Mouse (Mus musculus) forebrain, embryonic 14.5 days (tissue): ENCODE measurements around the gene Mettl26. TPM values are rescaled to one million over a fixed set of nuclear protein-coding genes. Genes with fewer than 3 reads are reported as not detected.

ENCODE experiments used
- ATAC-seq: fragments of 200-750 bp; cut with Nextera tagmentation; 2 replicates; pipeline ENCODE4 v1.8.0; 2017; ENCODE audit warnings: mild to moderate bottlenecking, moderate library complexity
- DNase-seq: peaks from one replicate; pipeline ENCODE4 v3.0.0-alpha.2; 2015; ENCODE audit warnings: low spot score
- H3K27ac ChIP-seq: fragments of 300-500 bp; sonication (generic); 2 replicates; pipeline ENCODE4 v1.5.1; 2014; ENCODE audit warnings: low read depth, mild to moderate bottlenecking, control low read depth, low read length, moderate library complexity
- H3K27me3 ChIP-seq: fragments of 300-500 bp; sonication (generic); replicated peaks from 2 replicates; pipeline ENCODE4 v1.6.1; 2014; ENCODE audit warnings: low read length, control low read depth, mixed read lengths; ENCODE audit not compliant: control insufficient read depth, insufficient read depth
- H3K36me3 ChIP-seq: fragments of 300-500 bp; sonication (generic); 2 replicates; pipeline ENCODE4 v1.6.1; 2014; ENCODE audit warnings: low read length, control low read depth; ENCODE audit not compliant: control insufficient read depth, insufficient read depth
- H3K4me1 ChIP-seq: fragments of 300-500 bp; sonication (generic); 2 replicates; pipeline ENCODE4 v1.6.1; 2014; ENCODE audit warnings: antibody characterized with exemption, low read length, control low read depth; ENCODE audit not compliant: control insufficient read depth, insufficient read depth
- H3K4me2 ChIP-seq: fragments of 300-500 bp; sonication (generic); 2 replicates; pipeline ENCODE4 v1.6.1; 2014; ENCODE audit warnings: mild to moderate bottlenecking, control low read depth, low read length
- H3K4me3 ChIP-seq: fragments of 300-500 bp; sonication (generic); 2 replicates; pipeline ENCODE4 v1.5.1; 2014; ENCODE audit warnings: low read depth, low read length, control low read depth
- H3K9ac ChIP-seq: fragments of 300-500 bp; sonication (generic); 2 replicates; pipeline ENCODE4 v1.6.1; 2014; ENCODE audit warnings: mild to moderate bottlenecking, low read length, control low read depth, moderate library complexity
- H3K9me3 ChIP-seq: fragments of 300-500 bp; sonication (generic); replicated peaks from 2 replicates; pipeline ENCODE4 v1.6.1; 2016; ENCODE audit warnings: low read length, control low read depth, mixed read lengths; ENCODE audit not compliant: control insufficient read depth
- WGBS: fragments of 180-500 bp; shearing (Covaris S2); extraction: QIAGEN DNeasy Blood & Tissue Kit; methylation state at CpG from one replicate; pipeline ENCODE4 v1.1.7; 2014; 5-methylcytosine and 5-hydroxymethylcytosine counted together
- polyA plus RNA-seq: library from polyadenylated mRNA; unstranded; fragments of >200 nt; fragmentation: Nextera tagmentation; extraction: Ambion mirVana; gene quantifications from 2 replicates; pipeline ENCODE4 v1.2.1, GENCODE M21; 2014

Mettl26 gene
- polyA plus RNA-seq, 1 experiment from 2014 or later = 66.0 TPM

GRCm38 (mm10) chr17:25883824-25884223, 8.9 kb downstream of the Mettl26 start:
- 85% methylated on average over 3 of the region's 3 CpGs for WGBS
- H3K4me3 ChIP-seq = no peak overlapping the region
- no peak overlapping the region for H3K27ac ChIP-seq
- no peaks in the 10 kb centered on the region for H3K9me3 ChIP-seq
- no peaks in the 10 kb centered on the region for H3K4me1 ChIP-seq
- H3K36me3 ChIP-seq = peaks cover 44% of the 10 kb centered on the region
- H3K27me3 ChIP-seq = no peaks in the 10 kb centered on the region
- DNase-seq = no peak
- ATAC-seq = no peak
- H3K9ac ChIP-seq = no peak overlapping the region
- H3K4me2 ChIP-seq = no peak overlapping the region

GRCm38 (mm10) chr17:25885636-25886035, 10.8 kb downstream of the Mettl26 start:
- Histone ChIP-seq H3K27ac (no peak overlapping the region), H3K27me3 (no peaks in the 10 kb centered on the region), H3K9ac (no peak overlapping the region), H3K36me3 (peaks cover 51% of the 10 kb centered on the region), H3K4me3 (no peak overlapping the region), H3K4me1 (no peaks in the 10 kb centered on the region), H3K9me3 (no peaks in the 10 kb centered on the region), H3K4me2 (no peak overlapping the region)
- DNase-seq (no peak), ATAC-seq (no peak)
- WGBS = 67% methylated on average over 4 of the region's 4 CpGs

- no peak for ATAC-seq
- Histone ChIP-seq H3K9ac (no peak overlapping the region), H3K36me3 (peaks cover 54% of the 10 kb centered on the region), H3K27me3 (no peaks in the 10 kb centered on the region), H3K4me3 (no peak overlapping the region), H3K4me2 (no peak overlapping the region), H3K9me3 (no peaks in the 10 kb centered on the region), H3K4me1 (no peaks in the 10 kb centered on the region), H3K27ac (no peak overlapping the region)
- DNase-seq = no peak
These were observed 11.9 kb downstream of the Mettl26 start for GRCm38 (mm10) chr17:25886806-25887205.

DNA sequence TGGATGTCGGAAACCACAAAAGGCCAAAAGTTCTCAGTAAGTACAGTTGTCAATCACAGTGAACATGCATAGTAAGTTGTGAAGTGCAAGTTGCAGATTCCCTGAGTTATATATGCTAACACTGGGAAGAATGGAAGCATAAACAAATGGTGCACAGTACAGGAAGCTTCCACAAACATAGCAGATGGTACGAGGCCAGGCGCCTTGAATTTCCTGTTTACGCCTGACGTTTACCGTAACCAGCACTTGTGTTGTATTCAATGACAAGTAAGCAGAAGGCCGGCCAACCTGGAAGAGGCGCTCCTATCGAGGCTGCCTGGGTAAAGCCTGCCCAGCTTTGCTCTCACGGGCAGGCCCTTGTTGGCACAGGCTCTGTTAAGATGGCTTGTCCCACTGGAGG, 12.6 kb downstream of the Mettl26 start:
- Histone ChIP-seq H3K27ac (no peak overlapping the region), H3K9me3 (no peaks in the 10 kb centered on the region), H3K27me3 (no peaks in the 10 kb centered on the region), H3K4me2 (no peak overlapping the region), H3K36me3 (peaks cover 48% of the 10 kb centered on the region), H3K4me3 (no peak overlapping the region), H3K9ac (no peak overlapping the region), H3K4me1 (no peaks in the 10 kb centered on the region)
- ATAC-seq (no peak), DNase-seq (no peak)
- 85% methylated on average over 10 of the region's 10 CpGs for WGBS

GRCm38 (mm10) chr17:25888837-25889236, 14.0 kb downstream of the Mettl26 start:
- Histone ChIP-seq H3K27ac (no peak overlapping the region; the same call in 1 of the 2 replicates), H3K9ac (no peak overlapping the region), H3K4me2 (no peak overlapping the region), H3K4me3 (no peak overlapping the region), H3K9me3 (no peaks in the 10 kb centered on the region), H3K36me3 (peaks cover 34% of the 10 kb centered on the region), H3K4me1 (no peaks in the 10 kb centered on the region), H3K27me3 (no peaks in the 10 kb centered on the region)
- WGBS = 85% methylated on average over 3 of the region's 3 CpGs
- ATAC-seq = no peak
- DNase-seq = no peak

GRCm38 (mm10) chr17:25893975-25894617, 19.2 kb downstream of the Mettl26 start:
- Histone ChIP-seq H3K27me3 (no peaks in the 10 kb centered on the region), H3K4me3 (no peak overlapping the region), H3K27ac (peak overlapping the region; percentile 35; the same call in 1 of the 2 replicates), H3K9ac (peak overlapping the region; percentile 7; the same call in 1 of the 2 replicates), H3K4me2 (no peak overlapping the region), H3K4me1 (no peaks in the 10 kb centered on the region), H3K9me3 (no peaks in the 10 kb centered on the region), H3K36me3 (peaks cover 15% of the 10 kb centered on the region)
- 34% methylated on average over 2 of the region's 2 CpGs for WGBS
- ATAC-seq (peak; percentile 72), DNase-seq (peak; percentile 86)

- Histone ChIP-seq H3K4me1 (no peaks in the 10 kb centered on the region), H3K27ac (no peak overlapping the region), H3K9me3 (no peaks in the 10 kb centered on the region), H3K36me3 (peaks cover 5% of the 10 kb centered on the region; the same call in 1 of the 2 replicates), H3K9ac (no peak overlapping the region), H3K27me3 (no peaks in the 10 kb centered on the region), H3K4me3 (no peak overlapping the region), H3K4me2 (no peak overlapping the region)
- DNase-seq (no peak), ATAC-seq (no peak)
- WGBS = 35% methylated on average over 2 of the region's 2 CpGs
These were observed 20.5 kb downstream of the Mettl26 start for GRCm38 (mm10) chr17:25895415-25895814.

DNA sequence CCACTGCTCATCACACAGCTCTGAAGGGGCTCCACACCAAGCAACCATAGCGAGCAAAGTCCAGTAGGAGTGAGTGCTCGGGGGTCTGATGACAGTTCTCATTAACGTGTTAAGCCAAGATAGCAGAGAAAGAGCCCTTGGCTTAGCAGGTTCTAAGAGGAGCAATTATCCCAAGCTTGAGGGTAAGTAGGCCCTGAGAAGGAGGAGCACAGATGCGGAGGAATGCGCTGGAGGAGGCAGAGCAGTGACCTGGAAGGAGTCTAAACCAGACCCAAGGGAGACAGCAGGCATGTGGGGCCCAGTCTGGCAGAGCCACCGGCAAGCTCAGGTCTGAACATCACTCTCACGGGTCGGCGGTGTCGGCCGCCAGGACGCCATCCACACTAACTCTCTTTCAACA, 21.0 kb downstream of the Mettl26 start:
- H3K36me3 ChIP-seq = no peaks in the 10 kb centered on the region
- H3K9ac ChIP-seq = no peak overlapping the region
- no peak overlapping the region for H3K27ac ChIP-seq
- H3K4me3 ChIP-seq = no peak overlapping the region
- H3K27me3 ChIP-seq = no peaks in the 10 kb centered on the region
- H3K4me2 ChIP-seq = no peak overlapping the region
- WGBS = 69% methylated on average over 12 of the region's 12 CpGs
- no peaks in the 10 kb centered on the region for H3K9me3 ChIP-seq
- H3K4me1 ChIP-seq = no peaks in the 10 kb centered on the region
- DNase-seq (no peak), ATAC-seq (no peak)

- no peak for DNase-seq
- no peaks in the 10 kb centered on the region for H3K4me1 ChIP-seq
- H3K27ac ChIP-seq = no peak overlapping the region
- 80% methylated on average over 1 of the region's 1 CpGs for WGBS
- H3K27me3 ChIP-seq = no peaks in the 10 kb centered on the region
- no peak overlapping the region for H3K4me2 ChIP-seq
- no peak overlapping the region for H3K9ac ChIP-seq
- ATAC-seq = no peak
- H3K9me3 ChIP-seq = no peaks in the 10 kb centered on the region
- H3K36me3 ChIP-seq = no peaks in the 10 kb centered on the region
- H3K4me3 ChIP-seq = no peak overlapping the region
These were observed 25.3 kb downstream of the Mettl26 start for GRCm38 (mm10) chr17:25900193-25900592.
